Mouse (Mus musculus): ENCODE measurements around the gene Tefm. TPM values are rescaled to one million over a fixed set of nuclear protein-coding genes. Genes with fewer than 3 reads are reported as not detected.
"Not testable (repeated sequence)": the region's sequence is repeated elsewhere in the genome, so short reads cannot be mapped to it uniquely, and the experiment has no call there.

The Tefm gene
- polyA plus RNA-seq (2012; fragmentation: generic; extraction: Trizol): 13.0 TPM

DNA sequence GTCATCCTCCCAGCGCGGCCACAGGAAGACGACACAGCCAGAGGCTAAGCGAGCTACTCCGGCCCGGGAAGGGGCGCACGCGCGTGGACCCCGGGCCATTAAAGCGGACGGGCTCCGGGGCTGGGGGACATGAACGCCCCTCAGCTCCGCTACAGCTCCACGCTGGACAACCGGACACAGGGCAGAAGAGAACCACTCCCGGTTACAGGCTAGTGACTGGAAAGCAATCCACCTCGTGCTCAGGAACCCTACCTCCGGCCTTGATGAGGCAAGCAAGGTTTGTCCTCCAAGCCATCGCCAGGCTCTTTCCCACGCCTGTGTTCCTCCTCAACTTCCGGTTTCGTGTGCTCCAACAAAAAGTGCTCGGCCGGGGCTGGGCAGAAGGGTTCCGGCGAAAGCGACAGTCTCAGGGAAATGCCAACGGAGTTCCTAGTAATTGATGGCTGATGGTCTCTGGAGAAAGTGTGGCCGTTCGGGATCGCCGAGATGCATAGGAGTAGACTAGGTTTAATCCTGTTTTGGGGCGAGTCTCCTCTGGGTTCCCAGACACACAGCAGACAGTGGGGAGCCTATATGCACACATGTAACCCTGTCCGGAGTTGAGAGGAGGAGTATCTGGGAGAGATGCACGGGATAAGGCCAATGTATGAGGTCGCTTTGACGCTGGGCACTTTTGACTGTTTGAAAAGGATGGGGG, at the start of gene Tefm:
Gene Tefm (minus strand): TSS at position 351 of the 697 bp plus-strand sequence.
- no peaks in the 10 kb centered on the region for H3K27me3 ChIP-seq (ENCODE audit: control insufficient read depth, insufficient read depth, insufficient read length)
- peak within 1 kb of the TSS; percentile 93 for H3K4me2 ChIP-seq (ENCODE audit: low read depth)
- peaks cover 7% of the 10 kb centered on the region for H3K79me2 ChIP-seq (ENCODE audit: control insufficient read depth, insufficient read depth)
- TF ChIP-seq USF1 (IDR thresholded peaks at IDR 0.05; ENCODE audit: low read depth): no peak
- peak; percentile 3 for TF ChIP-seq REST (IDR thresholded peaks at IDR 0.05; ENCODE audit: insufficient read depth, insufficient read length)
- TF ChIP-seq POLR2A (IDR thresholded peaks at IDR 0.05; ENCODE audit: insufficient read length, low read depth): peak; percentile 89
- TF ChIP-seq CEBPB (IDR thresholded peaks at IDR 0.05; ENCODE audit: insufficient read depth, poor library complexity, severe bottlenecking): 0 out of 2 replicates have a peak, but pooled peaks have one; percentile 7
- TF ChIP-seq MAX (IDR thresholded peaks at IDR 0.05; ENCODE audit: low read depth): peak; percentile 64
- TF ChIP-seq MYOG (IDR thresholded peaks at IDR 0.05; ENCODE audit: control insufficient read depth in 1 of 3, insufficient read depth in 1 of 3, insufficient read length in 2 of 3, low read depth in 2 of 3): no peak
- no peak for TF ChIP-seq TCF12 (IDR thresholded peaks at IDR 0.05; ENCODE audit: insufficient read depth, poor library complexity, severe bottlenecking)
- peak; percentile 89 for TF ChIP-seq POLR2AphosphoS2 (IDR thresholded peaks at IDR 0.05; ENCODE audit: insufficient read length, low read depth)
- H3K36me3 ChIP-seq (ENCODE audit: control insufficient read depth, insufficient read depth): peaks cover under 1% of the 10 kb centered on the region
- peak within 1 kb of the TSS; percentile 21 for H3ac ChIP-seq (ENCODE audit: control insufficient read depth, insufficient read length)
- peak within 1 kb of the TSS; percentile 77 for H3K4me3 ChIP-seq

DNA sequence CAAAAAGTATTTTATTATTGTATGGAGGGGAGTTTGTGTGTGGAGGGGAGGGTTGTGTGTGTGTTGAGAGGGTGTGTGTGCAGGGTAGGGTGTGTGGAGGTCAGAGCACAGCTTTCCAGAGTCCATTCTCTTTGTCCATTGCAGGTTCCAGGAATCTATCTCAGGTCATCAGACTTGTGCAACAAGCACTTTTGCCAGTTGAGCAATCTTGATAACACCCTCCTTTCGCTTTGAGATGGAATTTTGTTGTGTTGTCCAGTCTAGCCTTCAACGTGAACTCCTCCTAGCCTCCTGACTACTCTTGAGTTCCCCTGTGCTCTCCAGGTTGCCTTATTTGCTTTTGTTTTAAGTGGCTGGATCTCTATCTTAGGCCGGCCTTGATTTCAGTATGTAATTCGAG, 48.3 kb upstream of the Tefm start:
- Histone ChIP-seq H3K27me3 (ENCODE audit: control insufficient read depth, insufficient read depth, insufficient read length) (no peaks in the 10 kb centered on the region), H3K4me2 (ENCODE audit: low read depth) (no peak overlapping the region), H3K36me3 (ENCODE audit: control insufficient read depth, insufficient read depth) (peaks cover 7% of the 10 kb centered on the region), H3K79me2 (ENCODE audit: control insufficient read depth, insufficient read depth) (no peaks in the 10 kb centered on the region), H3K4me3 (no peak overlapping the region), H3ac (ENCODE audit: control insufficient read depth, insufficient read length) (no peak overlapping the region)
- TF ChIP-seq SRF (IDR thresholded peaks at IDR 0.05; ENCODE audit: control insufficient read depth, insufficient read length, low read depth) (no peak), POLR2A (IDR thresholded peaks at IDR 0.05; ENCODE audit: insufficient read length, low read depth) (no peak), E2F4 (IDR thresholded peaks at IDR 0.05; ENCODE audit: insufficient read depth) (no peak), TCF3 (IDR thresholded peaks at IDR 0.05; ENCODE audit: insufficient read length, low read depth) (no peak), MAX (IDR thresholded peaks at IDR 0.05; ENCODE audit: low read depth) (no peak), USF1 (IDR thresholded peaks at IDR 0.05; ENCODE audit: low read depth) (no peak), CEBPB (IDR thresholded peaks at IDR 0.05; ENCODE audit: insufficient read depth, poor library complexity, severe bottlenecking) (no peak), MYOG (IDR thresholded peaks at IDR 0.05; ENCODE audit: control insufficient read depth in 1 of 3, insufficient read depth in 1 of 3, insufficient read length in 2 of 3, low read depth in 2 of 3) (no peak), MYOD1 (IDR thresholded peaks at IDR 0.05; ENCODE audit: control insufficient read depth in 1 of 3, insufficient read length in 2 of 3, low read depth in 2 of 3) (no peak), POLR2AphosphoS2 (IDR thresholded peaks at IDR 0.05; ENCODE audit: insufficient read length, low read depth) (no peak), TCF12 (IDR thresholded peaks at IDR 0.05; ENCODE audit: insufficient read depth, poor library complexity, severe bottlenecking) (no peak), REST (IDR thresholded peaks at IDR 0.05; ENCODE audit: insufficient read depth, insufficient read length) (no peak)

DNA sequence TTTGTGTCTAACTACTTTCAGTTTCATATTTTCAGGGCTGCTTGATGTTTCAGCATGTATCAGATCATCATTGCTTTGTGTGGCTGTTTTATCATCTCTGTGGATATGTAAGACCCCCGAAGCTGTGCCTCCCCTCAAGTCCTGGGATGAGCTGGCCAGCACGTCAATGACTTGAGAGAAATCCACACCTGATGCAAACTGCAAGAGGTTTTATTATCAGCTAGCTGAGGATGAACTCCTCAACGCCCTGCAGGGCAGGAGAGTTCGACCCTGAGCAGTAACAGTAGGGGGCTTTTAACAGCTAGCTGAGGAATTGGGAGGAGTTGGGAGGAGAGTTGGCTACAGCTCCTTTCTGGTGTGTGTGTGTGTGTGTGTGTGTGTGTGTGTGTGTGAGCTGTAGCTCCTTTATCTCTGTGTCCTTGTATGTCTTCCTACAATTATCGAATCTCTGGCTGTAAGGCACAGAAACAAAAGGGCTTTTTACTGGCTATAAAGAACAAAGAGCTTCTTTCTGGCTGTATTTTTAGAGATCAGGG, 43.5 kb upstream of the Tefm start:
- not testable (repeated sequence) for H3K27me3 ChIP-seq (ENCODE audit: control insufficient read depth, insufficient read depth, insufficient read length); H3K36me3 ChIP-seq (ENCODE audit: control insufficient read depth, insufficient read depth); H3ac ChIP-seq (ENCODE audit: control insufficient read depth, insufficient read length); H3K79me2 ChIP-seq (ENCODE audit: control insufficient read depth, insufficient read depth); H3K4me3 ChIP-seq
- H3K4me2 ChIP-seq (ENCODE audit: low read depth): peak overlapping the region; percentile 73

DNA sequence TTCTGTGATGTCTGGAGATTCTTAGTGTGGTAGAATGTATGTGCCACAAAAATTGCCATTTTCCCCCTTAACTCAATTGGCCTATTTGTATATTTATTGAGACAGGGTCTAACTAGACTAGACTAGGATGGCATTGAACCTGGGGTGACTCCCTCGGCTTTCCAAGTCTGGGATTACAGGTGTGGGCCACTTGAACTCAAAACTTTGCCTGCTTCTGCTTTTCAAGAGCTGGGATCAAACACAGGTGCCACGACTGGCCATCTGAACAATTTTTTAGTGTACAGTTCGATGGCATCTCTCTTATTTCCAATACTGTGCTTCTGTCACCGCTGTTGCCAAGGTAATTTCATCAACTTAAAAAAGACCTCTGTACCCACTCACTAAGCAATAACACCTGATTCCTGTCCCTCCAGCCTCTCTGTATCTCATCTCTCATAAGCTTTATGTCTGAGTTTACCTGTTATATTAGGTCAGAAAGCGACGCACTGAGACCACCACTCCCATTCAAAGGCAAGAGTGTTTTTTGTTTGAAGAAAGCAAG, 42.6 kb upstream of the Tefm start:
- Histone ChIP-seq H3K27me3 (ENCODE audit: control insufficient read depth, insufficient read depth, insufficient read length) (no peaks in the 10 kb centered on the region), H3K36me3 (ENCODE audit: control insufficient read depth, insufficient read depth) (no peaks in the 10 kb centered on the region), H3K4me2 (ENCODE audit: low read depth) (peak overlapping the region; percentile 73), H3K4me3 (peak overlapping the region; percentile 66), H3ac (ENCODE audit: control insufficient read depth, insufficient read length) (peak overlapping the region; percentile 43), H3K79me2 (ENCODE audit: control insufficient read depth, insufficient read depth) (no peaks in the 10 kb centered on the region)
- no peak for TF ChIP-seq CEBPB (IDR thresholded peaks at IDR 0.05; ENCODE audit: insufficient read depth, poor library complexity, severe bottlenecking)
- no peak for TF ChIP-seq SRF (IDR thresholded peaks at IDR 0.05; ENCODE audit: control insufficient read depth, insufficient read length, low read depth)

DNA sequence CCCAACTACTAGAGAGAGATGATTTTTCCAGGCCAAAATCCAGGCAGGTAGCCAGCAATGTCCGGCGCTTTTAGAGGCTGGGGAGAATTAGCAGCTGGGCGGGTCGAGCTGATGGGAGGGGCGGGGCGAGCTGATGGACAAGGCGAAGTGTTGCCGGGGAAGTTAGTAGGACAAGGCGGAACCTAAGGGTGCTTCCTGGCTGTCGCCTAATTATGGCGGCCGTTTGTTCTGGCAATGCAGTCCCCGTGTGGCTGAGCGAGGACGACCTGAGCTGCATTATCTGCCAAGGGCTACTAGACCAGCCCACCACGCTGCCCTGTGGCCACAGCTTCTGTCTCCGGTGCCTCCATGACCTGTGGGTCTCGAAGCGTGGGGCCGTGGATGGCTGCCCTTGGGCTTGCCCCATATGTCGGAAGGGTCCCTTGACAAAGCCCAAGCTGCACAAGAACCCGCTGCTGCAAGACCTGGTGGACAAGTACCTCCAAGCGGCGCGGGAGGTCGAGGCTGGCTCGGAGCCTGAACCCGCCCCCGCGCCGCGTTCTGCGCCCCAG, 41.8 kb upstream of the Tefm start, which contains the start of gene Rnf135:
Gene Rnf135 (plus strand): TSS at position 147 of the 551 bp plus-strand sequence.
- Histone ChIP-seq H3K4me2 (ENCODE audit: low read depth) (peak within 1 kb of the TSS; percentile 73), H3K27me3 (ENCODE audit: control insufficient read depth, insufficient read depth, insufficient read length) (no peaks in the 10 kb centered on the region), H3ac (ENCODE audit: control insufficient read depth, insufficient read length) (peak within 1 kb of the TSS; percentile 43), H3K36me3 (ENCODE audit: control insufficient read depth, insufficient read depth) (no peaks in the 10 kb centered on the region), H3K79me2 (ENCODE audit: control insufficient read depth, insufficient read depth) (no peaks in the 10 kb centered on the region), H3K4me3 (peak within 1 kb of the TSS; percentile 66)
- TF ChIP-seq TCF3 (IDR thresholded peaks at IDR 0.05; ENCODE audit: insufficient read length, low read depth): no peak
- TF ChIP-seq POLR2AphosphoS2 (IDR thresholded peaks at IDR 0.05; ENCODE audit: insufficient read length, low read depth): peak; percentile 88
- TF ChIP-seq MAX (IDR thresholded peaks at IDR 0.05; ENCODE audit: low read depth): no peak
- peak; percentile 92 for TF ChIP-seq POLR2A (IDR thresholded peaks at IDR 0.05; ENCODE audit: insufficient read length, low read depth)

DNA sequence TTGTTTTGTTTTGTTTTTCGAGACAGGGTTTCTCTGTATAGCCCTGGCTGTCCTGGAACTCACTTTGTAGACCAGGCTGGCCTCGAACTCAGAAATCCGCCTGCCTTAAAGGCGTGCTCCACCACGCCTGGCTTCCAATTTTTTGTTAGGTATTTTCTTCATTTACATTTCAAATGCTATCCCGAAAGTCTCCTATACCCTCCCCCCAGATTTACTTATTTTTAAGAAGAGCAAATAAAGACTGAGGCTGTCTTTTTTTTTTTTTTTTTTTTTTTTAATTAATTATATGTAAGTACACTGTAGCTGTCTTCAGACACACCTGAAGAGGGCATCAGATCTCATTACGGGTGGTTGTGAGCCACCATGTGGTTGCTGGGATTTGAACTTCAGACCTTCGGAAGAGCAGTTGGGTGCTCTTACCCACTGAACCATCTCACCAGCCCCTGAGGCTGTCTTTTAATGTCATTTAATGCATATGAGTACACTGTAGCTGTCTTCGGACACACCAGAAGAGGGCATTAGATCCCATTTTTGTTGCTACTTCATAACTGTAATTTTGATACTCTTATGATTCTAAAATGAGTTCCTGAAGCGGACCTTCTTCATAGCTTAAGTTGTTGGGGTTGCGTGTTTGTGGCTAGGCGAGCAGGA, 41.2 kb upstream of the Tefm start:
- H3K4me3 ChIP-seq: peak overlapping the region; percentile 66
- H3K4me2 ChIP-seq (ENCODE audit: low read depth): peak overlapping the region; percentile 37
- peak overlapping the region; percentile 43 for H3ac ChIP-seq (ENCODE audit: control insufficient read depth, insufficient read length)
- H3K36me3 ChIP-seq (ENCODE audit: control insufficient read depth, insufficient read depth); H3K27me3 ChIP-seq (ENCODE audit: control insufficient read depth, insufficient read depth, insufficient read length); H3K79me2 ChIP-seq (ENCODE audit: control insufficient read depth, insufficient read depth): not testable (repeated sequence)

All from myocyte (in vitro differentiated cells).